Mouse (Mus musculus): ENCODE measurements at regions not wholly inside any gene's neighbourhood (a gene's known extent, or its start where the extent isn't known, plus 50 kb on each side); places are given as distances from the start of the nearest gene placed in this dataset.
A peak's percentile ranks its signal among the peaks of the same experiment; 100 is the strongest.

DNA sequence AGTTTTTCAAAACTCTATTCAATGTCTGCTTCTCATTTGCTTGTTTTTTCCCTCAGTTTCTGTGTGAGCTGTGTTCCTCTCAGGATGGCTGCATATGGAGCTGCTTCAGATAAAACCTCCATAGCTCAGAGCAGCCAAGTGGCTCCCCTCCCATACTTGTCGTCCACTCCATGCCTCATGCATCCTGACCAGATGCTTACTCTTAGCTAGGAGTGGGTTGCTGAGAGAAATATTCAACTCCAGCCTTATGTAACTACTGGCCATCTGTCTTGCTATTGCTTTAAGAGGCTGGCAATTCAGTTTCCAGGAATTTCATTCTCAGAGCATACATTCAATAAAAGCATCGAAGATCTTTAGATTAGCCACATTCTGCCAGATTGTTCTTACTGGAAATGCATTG, 907.1 kb upstream of the Slc10a2 start:
- no peak for ATAC-seq
- Histone ChIP-seq H3K4me3 (ENCODE audit: low read depth, low read length) (no peak overlapping the region), H3K36me3 (ENCODE audit: control insufficient read depth, insufficient read depth) (no peaks in the 10 kb centered on the region), H3K27ac (ENCODE audit: low read depth, low read length) (no peak overlapping the region), H3K9me3 (ENCODE audit: control insufficient read depth) (no peaks in the 10 kb centered on the region), H3K9ac (ENCODE audit: low read depth, low read length) (no peak overlapping the region), H3K27me3 (replicated peaks; ENCODE audit: control insufficient read depth, insufficient read depth, low read length) (no peaks in the 10 kb centered on the region), H3K4me2 (replicated peaks; ENCODE audit: low read depth) (no peak overlapping the region), H3K4me1 (replicated peaks; ENCODE audit: control insufficient read depth, insufficient read depth, low read length) (no peaks in the 10 kb centered on the region)
- TF ChIP-seq CTCF (IDR thresholded peaks at IDR 0.05; ENCODE audit: low read depth) = no peak
- WGBS = 43% methylated on average over 2 of the region's 2 CpGs

DNA sequence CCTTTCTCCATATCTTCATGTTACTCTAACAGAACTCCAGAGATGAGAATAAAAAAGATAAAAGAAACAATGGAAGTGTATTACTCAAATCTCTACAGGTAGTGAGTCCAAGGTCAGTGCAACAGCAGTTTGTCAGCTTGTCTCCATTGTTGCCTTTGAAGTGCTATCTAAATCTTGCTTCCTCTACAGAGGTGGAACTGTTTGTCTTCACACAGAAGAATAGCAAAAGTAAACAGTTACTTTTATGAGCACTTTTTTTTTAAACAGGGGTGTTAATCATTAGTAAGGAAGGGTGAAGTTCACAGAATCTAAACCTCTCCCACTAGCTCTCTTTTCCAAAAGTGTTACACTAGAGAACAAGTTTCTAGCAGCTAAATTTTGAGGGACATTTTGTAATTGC, 906.0 kb upstream of the Slc10a2 start:
- no peak overlapping the region for H3K9ac ChIP-seq (ENCODE audit: low read depth, low read length)
- peak; percentile 85 for ATAC-seq
- no peak overlapping the region for H3K27ac ChIP-seq (ENCODE audit: low read depth, low read length)
- no peaks in the 10 kb centered on the region for H3K9me3 ChIP-seq (ENCODE audit: control insufficient read depth)
- no peak overlapping the region for H3K4me2 ChIP-seq (replicated peaks; ENCODE audit: low read depth)
- TF ChIP-seq CTCF (IDR thresholded peaks at IDR 0.05; ENCODE audit: low read depth) = no peak
- no peaks in the 10 kb centered on the region for H3K4me1 ChIP-seq (replicated peaks; ENCODE audit: control insufficient read depth, insufficient read depth, low read length)
- H3K36me3 ChIP-seq (ENCODE audit: control insufficient read depth, insufficient read depth) = no peaks in the 10 kb centered on the region
- no peak overlapping the region for H3K4me3 ChIP-seq (ENCODE audit: low read depth, low read length)
- no peaks in the 10 kb centered on the region for H3K27me3 ChIP-seq (replicated peaks; ENCODE audit: control insufficient read depth, insufficient read depth, low read length)

DNA sequence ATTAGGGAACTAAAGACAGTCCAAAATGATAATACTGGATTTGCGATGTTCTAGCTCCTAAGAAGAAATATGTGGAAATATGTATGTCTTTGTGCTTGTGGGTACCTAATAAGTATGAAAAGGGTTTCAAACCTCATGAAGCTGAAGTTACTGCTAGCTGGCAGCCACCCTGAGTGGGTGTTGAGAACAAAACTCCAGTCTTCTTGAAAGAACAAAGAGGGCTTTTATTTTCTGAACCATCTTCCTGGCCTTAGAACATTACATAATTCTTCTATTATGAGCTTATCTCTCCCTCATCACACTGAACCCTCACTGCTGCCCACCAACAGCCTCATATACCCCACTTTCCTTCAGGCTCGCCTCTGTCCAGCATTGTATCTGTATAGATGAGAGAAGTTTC, 905.6 kb upstream of the Slc10a2 start:
- H3K27me3 ChIP-seq (replicated peaks; ENCODE audit: control insufficient read depth, insufficient read depth, low read length) = no peaks in the 10 kb centered on the region
- H3K9ac ChIP-seq (ENCODE audit: low read depth, low read length) = no peak overlapping the region
- H3K4me1 ChIP-seq (replicated peaks; ENCODE audit: control insufficient read depth, insufficient read depth, low read length) = no peaks in the 10 kb centered on the region
- no peak overlapping the region for H3K27ac ChIP-seq (ENCODE audit: low read depth, low read length)
- no peaks in the 10 kb centered on the region for H3K36me3 ChIP-seq (ENCODE audit: control insufficient read depth, insufficient read depth)
- no peaks in the 10 kb centered on the region for H3K9me3 ChIP-seq (ENCODE audit: control insufficient read depth)
- no peak overlapping the region for H3K4me3 ChIP-seq (ENCODE audit: low read depth, low read length)
- ATAC-seq = peak; percentile 36; the same call in 1 of the 2 replicates
- H3K4me2 ChIP-seq (replicated peaks; ENCODE audit: low read depth) = no peak overlapping the region
- TF ChIP-seq CTCF (IDR thresholded peaks at IDR 0.05; ENCODE audit: low read depth) = no peak
- 61% methylated on average over 2 of the region's 2 CpGs for WGBS

DNA sequence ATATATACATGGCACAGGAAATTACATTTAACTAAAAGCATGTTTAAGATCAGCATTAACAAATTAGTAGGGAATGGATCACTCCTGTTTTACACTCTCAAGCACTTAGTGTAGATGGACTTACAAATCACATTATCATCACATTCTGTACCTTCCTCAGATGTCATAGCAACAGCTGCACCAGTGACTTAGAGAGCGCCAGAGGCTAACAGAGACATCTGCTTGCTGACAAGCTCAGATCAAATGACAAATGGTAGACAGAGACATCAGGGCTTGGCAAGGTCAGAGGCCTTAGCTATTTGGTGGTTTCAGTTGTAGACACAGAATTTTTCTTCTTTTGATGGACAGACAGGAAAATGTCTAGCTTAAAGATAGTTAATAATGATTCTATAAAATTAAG, 897.5 kb upstream of the Slc10a2 start:
- H3K9ac ChIP-seq (ENCODE audit: low read depth, low read length) = no peak overlapping the region
- no peaks in the 10 kb centered on the region for H3K27me3 ChIP-seq (replicated peaks; ENCODE audit: control insufficient read depth, insufficient read depth, low read length)
- H3K4me1 ChIP-seq (replicated peaks; ENCODE audit: control insufficient read depth, insufficient read depth, low read length) = no peaks in the 10 kb centered on the region
- no peak overlapping the region for H3K27ac ChIP-seq (ENCODE audit: low read depth, low read length)
- H3K36me3 ChIP-seq (ENCODE audit: control insufficient read depth, insufficient read depth) = no peaks in the 10 kb centered on the region
- no peak for TF ChIP-seq CTCF (IDR thresholded peaks at IDR 0.05; ENCODE audit: low read depth)
- 72% methylated on average over 1 of the region's 1 CpGs for WGBS
- no peak for ATAC-seq
- no peak overlapping the region for H3K4me2 ChIP-seq (replicated peaks; ENCODE audit: low read depth)
- H3K4me3 ChIP-seq (ENCODE audit: low read depth, low read length) = no peak overlapping the region
- no peaks in the 10 kb centered on the region for H3K9me3 ChIP-seq (ENCODE audit: control insufficient read depth)

DNA sequence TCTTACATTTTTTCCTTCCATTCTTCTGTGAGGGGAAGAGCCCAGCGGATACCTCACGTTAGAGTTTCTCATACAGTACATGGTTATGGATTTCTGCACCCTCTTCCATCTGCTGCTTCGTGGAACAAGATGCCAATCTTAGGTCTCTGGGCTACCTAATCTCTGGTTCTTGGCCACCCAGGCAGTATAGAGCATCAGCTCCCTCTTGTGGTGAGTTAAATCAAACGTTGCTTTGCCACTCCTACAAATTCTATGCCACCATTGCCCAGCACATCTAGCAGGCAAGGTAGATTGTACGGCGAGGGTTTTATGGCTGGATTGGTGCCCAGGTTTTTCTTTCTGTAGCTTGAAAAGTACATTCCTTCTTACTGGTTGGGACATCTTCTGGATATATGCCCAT, 889.7 kb upstream of the Slc10a2 start:
- Histone ChIP-seq H3K9ac (ENCODE audit: low read depth, low read length) (no peak overlapping the region), H3K9me3 (ENCODE audit: control insufficient read depth) (no peaks in the 10 kb centered on the region), H3K4me3 (ENCODE audit: low read depth, low read length) (no peak overlapping the region), H3K4me1 (replicated peaks; ENCODE audit: control insufficient read depth, insufficient read depth, low read length) (no peaks in the 10 kb centered on the region), H3K4me2 (replicated peaks; ENCODE audit: low read depth) (no peak overlapping the region), H3K27ac (ENCODE audit: low read depth, low read length) (no peak overlapping the region), H3K36me3 (ENCODE audit: control insufficient read depth, insufficient read depth) (no peaks in the 10 kb centered on the region), H3K27me3 (replicated peaks; ENCODE audit: control insufficient read depth, insufficient read depth, low read length) (no peaks in the 10 kb centered on the region)
- WGBS = 58% methylated on average over 6 of the region's 6 CpGs
- no peak for ATAC-seq
- peak; percentile 68 for TF ChIP-seq CTCF (IDR thresholded peaks at IDR 0.05; ENCODE audit: low read depth)

DNA sequence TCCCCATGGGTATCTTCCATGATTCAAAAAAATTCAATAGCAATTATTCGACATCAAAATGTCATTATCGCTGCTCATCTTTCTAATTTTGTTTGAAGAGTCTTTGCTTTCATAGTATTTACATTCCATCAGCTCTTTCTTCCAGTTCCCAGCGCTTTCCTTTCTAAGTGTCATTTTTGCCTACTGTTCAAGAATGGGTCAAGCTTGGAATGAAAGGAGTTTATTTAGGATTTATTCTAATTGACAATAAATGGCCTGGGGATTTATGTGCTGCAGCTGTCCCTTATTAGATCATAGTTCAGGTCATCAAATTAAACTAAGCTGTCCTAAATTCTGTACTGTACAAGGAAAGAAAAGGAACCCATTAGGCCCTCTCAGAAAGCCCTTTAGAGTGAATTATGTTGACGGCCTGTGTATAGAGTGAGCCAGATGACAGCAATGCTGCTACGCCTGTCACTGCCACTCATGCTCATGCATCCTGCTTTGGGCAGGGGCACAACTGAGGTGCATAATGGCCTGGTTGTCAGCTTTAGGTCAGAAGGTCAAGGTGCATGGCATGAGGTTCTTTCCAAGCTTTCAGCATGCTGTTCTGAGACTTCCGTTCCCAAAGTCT, 860.4 kb upstream of the Slc10a2 start:
- Histone ChIP-seq H3K9me3 (ENCODE audit: control insufficient read depth) (no peaks in the 10 kb centered on the region), H3K9ac (ENCODE audit: low read depth, low read length) (no peak overlapping the region), H3K4me2 (replicated peaks; ENCODE audit: low read depth) (no peak overlapping the region), H3K4me3 (ENCODE audit: low read depth, low read length) (no peak overlapping the region), H3K27me3 (replicated peaks; ENCODE audit: control insufficient read depth, insufficient read depth, low read length) (no peaks in the 10 kb centered on the region), H3K4me1 (replicated peaks; ENCODE audit: control insufficient read depth, insufficient read depth, low read length) (no peaks in the 10 kb centered on the region), H3K36me3 (ENCODE audit: control insufficient read depth, insufficient read depth) (no peaks in the 10 kb centered on the region), H3K27ac (ENCODE audit: low read depth, low read length) (no peak overlapping the region)
- no peak for TF ChIP-seq CTCF (IDR thresholded peaks at IDR 0.05; ENCODE audit: low read depth)
- WGBS = 77% methylated on average over 6 of the region's 6 CpGs
- ATAC-seq = no peak

DNA sequence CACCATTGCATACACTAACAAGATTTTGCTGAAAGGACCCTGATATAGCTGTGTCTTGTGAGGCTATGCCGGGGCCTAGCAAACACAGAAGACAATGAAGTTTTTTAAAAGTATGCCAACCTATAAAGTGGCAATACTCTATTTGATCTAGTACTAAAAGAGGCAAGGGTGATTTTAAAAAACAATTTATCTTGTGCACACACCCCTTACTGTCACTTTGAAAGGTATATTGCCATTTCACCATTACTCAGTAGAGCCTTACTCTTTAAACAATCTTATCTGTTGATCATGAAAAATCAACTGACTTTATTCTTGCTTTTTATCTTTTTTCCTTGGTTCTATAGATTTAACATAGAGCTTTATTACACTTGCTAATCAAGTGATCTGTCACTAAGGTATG, 859.1 kb upstream of the Slc10a2 start:
- no peak for ATAC-seq
- 52% methylated on average over 1 of the region's 1 CpGs for WGBS
- no peak overlapping the region for H3K27ac ChIP-seq (ENCODE audit: low read depth, low read length)
- no peak overlapping the region for H3K9ac ChIP-seq (ENCODE audit: low read depth, low read length)
- H3K27me3 ChIP-seq (replicated peaks; ENCODE audit: control insufficient read depth, insufficient read depth, low read length) = no peaks in the 10 kb centered on the region
- no peaks in the 10 kb centered on the region for H3K36me3 ChIP-seq (ENCODE audit: control insufficient read depth, insufficient read depth)
- no peaks in the 10 kb centered on the region for H3K4me1 ChIP-seq (replicated peaks; ENCODE audit: control insufficient read depth, insufficient read depth, low read length)
- H3K4me2 ChIP-seq (replicated peaks; ENCODE audit: low read depth) = no peak overlapping the region
- no peak overlapping the region for H3K4me3 ChIP-seq (ENCODE audit: low read depth, low read length)
- TF ChIP-seq CTCF (IDR thresholded peaks at IDR 0.05; ENCODE audit: low read depth) = no peak
- no peaks in the 10 kb centered on the region for H3K9me3 ChIP-seq (ENCODE audit: control insufficient read depth)
